Mouse (Mus musculus): Measurements from ENCODE around the gene Arhgap15.

- TF ChIP-seq CHD2 (IDR thresholded peaks at IDR 0.05; ENCODE audit: low read depth, low read length) (no peak), ZC3H11A (IDR thresholded peaks at IDR 0.05; ENCODE audit: borderline replicate concordance, low read depth, low read length) (no peak), HCFC1 (IDR thresholded peaks at IDR 0.05; ENCODE audit: borderline replicate concordance, insufficient read depth, low read length) (no peak), ZNF384 (IDR thresholded peaks at IDR 0.05; ENCODE audit: low read depth, low read length) (no peak), MAFK (IDR thresholded peaks at IDR 0.05; ENCODE audit: insufficient read depth, low read depth, low read length) (no peak)
Observed at GRCm38 (mm10) chr2:43787141-43787540, 38.5 kb downstream of the Arhgap15 start.
